Mouse (Mus musculus) limb, embryonic 11.5 days (tissue): ENCODE data around the gene Fam228b. TPM values are rescaled to one million over a fixed set of nuclear protein-coding genes. Genes with fewer than 3 reads are reported as not detected.
"Not testable (repeated sequence)": the region's sequence is repeated elsewhere in the genome, so short reads cannot be mapped to it uniquely, and the experiment has no call there.

ENCODE experiments used
- ATAC-seq: fragments of 200-750 bp; cut with Nextera tagmentation; 2 replicates; pipeline ENCODE4 v1.8.0; 2017; ENCODE audit warnings: low read depth; ENCODE audit not compliant: insufficient number of reproducible peaks, low FRiP score, low TSS enrichment
- DNase-seq: peaks from one replicate; pipeline ENCODE4 v3.0.0-alpha.2; 2015; ENCODE audit warnings: low spot score
- H3K27ac ChIP-seq: fragments of 300-500 bp; sonication (generic); replicated peaks from 2 replicates; pipeline ENCODE4 v1.5.1; 2014; ENCODE audit warnings: low read depth, mild to moderate bottlenecking, low read length
- H3K27me3 ChIP-seq: fragments of 300-500 bp; sonication (generic); 2 replicates; pipeline ENCODE4 v1.6.1; 2014; ENCODE audit warnings: mild to moderate bottlenecking, low read length, mixed read lengths; ENCODE audit not compliant: control insufficient read depth, insufficient read depth
- H3K36me3 ChIP-seq: fragments of 300-500 bp; sonication (generic); 2 replicates; pipeline ENCODE4 v1.6.1; 2014; ENCODE audit warnings: mild to moderate bottlenecking, low read length, moderate library complexity, mixed read lengths; ENCODE audit not compliant: control insufficient read depth, insufficient read depth
- H3K4me1 ChIP-seq: fragments of 300-500 bp; sonication (generic); 2 replicates; pipeline ENCODE4 v1.6.1; 2014; ENCODE audit warnings: low read length, mixed read lengths; ENCODE audit not compliant: control insufficient read depth, insufficient read depth
- H3K4me2 ChIP-seq: fragments of 300-500 bp; sonication (generic); 2 replicates; pipeline ENCODE4 v1.6.1; 2014; ENCODE audit warnings: low read depth, mild to moderate bottlenecking, moderate library complexity; ENCODE audit not compliant: severe bottlenecking
- H3K4me3 ChIP-seq: fragments of 300-500 bp; sonication (generic); 2 replicates; pipeline ENCODE4 v1.5.1; 2014; ENCODE audit warnings: low read depth, low read length
- H3K9ac ChIP-seq: fragments of 300-500 bp; sonication (generic); 2 replicates; pipeline ENCODE4 v1.6.1; 2014; ENCODE audit warnings: mild to moderate bottlenecking, low read length
- H3K9me3 ChIP-seq: fragments of 300-500 bp; sonication (generic); 2 replicates; pipeline ENCODE4 v1.6.1; 2016; ENCODE audit warnings: low read length; ENCODE audit not compliant: control insufficient read depth
- WGBS: fragments of 180-500 bp; shearing (Covaris S2); extraction: QIAGEN DNeasy Blood & Tissue Kit; methylation state at CpG from one replicate; pipeline ENCODE4 v1.1.7; 2014; 5-methylcytosine and 5-hydroxymethylcytosine counted together
- polyA plus RNA-seq: library from polyadenylated mRNA; unstranded; fragments of >200 nt; fragmentation: Nextera tagmentation; extraction: Ambion mirVana; gene quantifications from 2 replicates; pipeline ENCODE4 v1.2.1, GENCODE M21; 2014

The Fam228b gene
- polyA plus RNA-seq, 1 experiment from 2014 or later: 4.3 TPM

- H3K36me3 ChIP-seq: peaks cover 4% of the 10 kb centered on the region
- WGBS: 71% methylated on average over 8 of the region's 8 CpGs
- ATAC-seq: no peak
Observed at GRCm38 (mm10) chr12:4708881-4709604, 60.0 kb downstream of the Fam228b start.

DNA sequence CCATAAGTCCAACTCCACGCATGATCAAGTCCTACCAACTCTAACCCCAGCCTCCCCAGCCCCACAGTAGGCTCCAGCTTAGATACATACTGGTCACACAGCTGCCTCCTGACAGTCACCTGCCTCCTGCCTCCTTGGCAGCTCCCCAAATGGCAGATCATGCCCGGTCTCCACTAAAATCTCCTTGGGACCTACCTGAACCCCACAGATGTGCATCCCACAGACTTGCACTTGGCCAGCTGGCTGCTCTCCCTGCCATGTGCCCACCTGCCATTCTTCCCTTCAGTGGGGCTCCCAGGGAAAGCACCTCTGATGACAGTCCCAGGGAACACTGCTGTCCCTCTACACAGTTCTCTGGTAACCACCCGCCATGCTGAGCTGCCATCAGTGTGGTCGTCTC is 60.8 kb downstream of the Fam228b start:
- H3K4me1 ChIP-seq: no peaks in the 10 kb centered on the region
- ATAC-seq: no peak
- H3K27ac ChIP-seq: no peak overlapping the region
- no peak overlapping the region for H3K4me2 ChIP-seq
- no peak for DNase-seq
- no peaks in the 10 kb centered on the region for H3K27me3 ChIP-seq
- peaks cover 4% of the 10 kb centered on the region for H3K36me3 ChIP-seq
- no peaks in the 10 kb centered on the region for H3K9me3 ChIP-seq
- 79% methylated on average over 4 of the region's 4 CpGs for WGBS
- no peak overlapping the region for H3K4me3 ChIP-seq
- no peak overlapping the region for H3K9ac ChIP-seq

More at GRCm38 (mm10) chr12:4708881-4709604, 60.0 kb downstream of the Fam228b start:
- H3K4me3 ChIP-seq: no peak overlapping the region
- H3K4me2 ChIP-seq: no peak overlapping the region
- no peaks in the 10 kb centered on the region for H3K27me3 ChIP-seq
- no peak for DNase-seq
- H3K9ac ChIP-seq: no peak overlapping the region
- H3K9me3 ChIP-seq: no peaks in the 10 kb centered on the region
- H3K27ac ChIP-seq: no peak overlapping the region
- no peaks in the 10 kb centered on the region for H3K4me1 ChIP-seq

DNA sequence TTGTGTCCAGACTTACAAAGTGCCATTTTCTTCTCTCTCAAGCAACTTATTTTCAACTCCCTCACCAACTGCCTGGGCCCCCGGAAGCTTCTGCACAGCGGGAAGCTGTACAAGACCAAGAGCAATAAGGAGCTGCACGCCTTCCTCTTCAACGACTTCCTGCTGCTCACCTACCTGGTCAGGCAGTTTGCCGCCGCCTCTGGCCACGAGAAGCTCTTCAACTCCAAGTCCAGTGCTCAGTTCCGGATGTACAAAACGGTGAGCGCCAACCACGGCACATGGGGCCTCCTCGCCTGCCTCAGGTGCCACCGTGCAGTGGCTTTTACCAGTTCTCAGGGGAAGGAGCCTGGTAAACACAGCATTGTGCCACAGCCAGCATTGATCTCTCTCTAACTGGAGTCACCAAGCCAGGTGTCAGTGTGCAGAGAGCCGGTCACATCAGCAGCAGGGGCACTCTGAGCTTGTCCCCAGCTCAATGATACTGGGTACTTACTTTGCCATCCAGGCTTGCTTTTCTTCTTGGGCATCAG is 61.5 kb downstream of the Fam228b start:
- Histone ChIP-seq H3K4me2 (no peak overlapping the region), H3K27ac (no peak overlapping the region), H3K4me1 (no peaks in the 10 kb centered on the region), H3K4me3 (no peak overlapping the region), H3K9me3 (no peaks in the 10 kb centered on the region), H3K9ac (no peak overlapping the region), H3K36me3 (peaks cover 4% of the 10 kb centered on the region), H3K27me3 (no peaks in the 10 kb centered on the region)
- 87% methylated on average over 14 of the region's 14 CpGs for WGBS
- DNase-seq (no peak), ATAC-seq (no peak)

- Histone ChIP-seq H3K4me3 (no peak overlapping the region), H3K4me1 (no peaks in the 10 kb centered on the region), H3K9ac (no peak overlapping the region), H3K36me3 (peaks cover 4% of the 10 kb centered on the region), H3K4me2 (no peak overlapping the region), H3K9me3 (no peaks in the 10 kb centered on the region), H3K27me3 (no peaks in the 10 kb centered on the region), H3K27ac (no peak overlapping the region)
- 87% methylated on average over 10 of the region's 10 CpGs for WGBS
- DNase-seq (no peak), ATAC-seq (no peak)
Observed at GRCm38 (mm10) chr12:4706901-4707300, 62.2 kb downstream of the Fam228b start.

- Histone ChIP-seq H3K9me3 (no peaks in the 10 kb centered on the region), H3K9ac (no peak overlapping the region), H3K4me1 (no peaks in the 10 kb centered on the region), H3K36me3 (peaks cover 4% of the 10 kb centered on the region), H3K4me3 (no peak overlapping the region), H3K27me3 (no peaks in the 10 kb centered on the region), H3K4me2 (no peak overlapping the region), H3K27ac (no peak overlapping the region)
- ATAC-seq (no peak), DNase-seq (no peak)
- WGBS: 88% methylated on average over 5 of the region's 5 CpGs
Observed at GRCm38 (mm10) chr12:4706175-4706574, 62.9 kb downstream of the Fam228b start.

DNA sequence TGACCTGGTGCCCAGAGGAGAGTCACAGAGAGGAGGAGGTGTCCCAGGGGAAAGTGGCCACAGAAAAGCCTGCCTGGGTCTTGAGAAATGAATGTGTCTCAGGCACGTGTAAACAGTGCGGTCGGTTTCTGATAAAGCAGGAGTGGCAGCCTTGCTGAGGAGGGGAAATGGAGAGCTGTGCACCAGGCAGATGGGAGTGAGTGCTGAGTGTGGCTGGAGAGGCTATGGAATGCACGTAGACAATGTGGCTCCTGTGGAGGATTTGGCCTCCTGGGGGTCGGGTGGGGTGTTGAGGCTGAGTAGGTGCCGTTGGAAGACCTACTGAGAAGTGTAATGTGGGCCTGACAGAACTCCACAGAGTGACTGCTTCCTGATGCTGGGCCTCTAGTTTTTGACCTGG is 63.4 kb downstream of the Fam228b start:
- H3K27ac ChIP-seq, H3K4me1 ChIP-seq, H3K36me3 ChIP-seq, H3K9ac ChIP-seq, ATAC-seq, H3K9me3 ChIP-seq, H3K27me3 ChIP-seq, H3K4me2 ChIP-seq, H3K4me3 ChIP-seq, DNase-seq: not testable (repeated sequence)
- WGBS: 75% methylated on average over 6 of the region's 6 CpGs

DNA sequence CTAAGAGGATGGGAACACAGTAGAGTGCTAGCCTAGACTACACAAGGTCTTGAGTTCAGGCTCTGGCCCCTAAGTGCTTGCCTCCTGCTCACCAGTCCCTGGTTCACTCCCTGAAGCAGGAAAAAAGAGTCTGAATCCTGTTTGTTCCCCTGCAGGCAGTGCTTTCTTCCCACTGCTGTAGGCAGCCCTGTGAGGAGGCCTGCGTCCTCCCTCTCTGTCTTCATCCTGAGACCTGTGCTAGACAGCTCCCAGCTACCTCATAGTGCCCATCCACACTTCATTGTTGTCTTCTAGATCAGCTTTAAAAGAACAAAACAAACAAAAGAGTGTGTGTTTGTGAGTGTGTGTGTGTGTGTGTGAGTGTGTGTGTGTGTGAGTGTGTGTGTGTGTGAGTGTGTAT is 74.5 kb downstream of the Fam228b start:
- no peak overlapping the region for H3K27ac ChIP-seq
- no peaks in the 10 kb centered on the region for H3K9me3 ChIP-seq
- no peaks in the 10 kb centered on the region for H3K27me3 ChIP-seq
- no peak overlapping the region for H3K9ac ChIP-seq
- no peak overlapping the region for H3K4me3 ChIP-seq
- 80% methylated on average over 1 of the region's 1 CpGs for WGBS
- H3K4me1 ChIP-seq: no peaks in the 10 kb centered on the region
- DNase-seq: no peak
- no peak for ATAC-seq
- H3K4me2 ChIP-seq: no peak overlapping the region
- H3K36me3 ChIP-seq: no peaks in the 10 kb centered on the region

DNA sequence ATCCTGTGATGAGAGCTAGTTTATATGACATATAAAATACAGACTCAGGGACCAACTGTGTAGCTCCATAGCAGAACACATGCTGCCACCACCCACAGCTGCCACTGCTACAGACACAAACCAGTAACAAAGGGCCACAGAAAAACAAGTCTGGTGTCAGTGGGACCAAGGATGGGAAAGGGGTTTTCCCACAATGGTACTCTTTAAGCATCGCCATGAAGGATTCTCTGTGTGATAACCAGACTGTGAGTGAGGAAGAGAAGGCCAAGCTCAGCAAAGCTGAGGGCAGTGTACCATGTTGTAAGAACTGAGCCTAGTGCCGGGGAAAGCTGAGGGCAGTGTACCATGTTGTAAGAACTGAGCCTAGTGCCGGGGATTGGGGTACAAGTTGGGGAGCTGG is 77.9 kb downstream of the Fam228b start:
- WGBS: 91% methylated on average over 3 of the region's 3 CpGs

More for the DNA sequence above, 77.9 kb downstream of the Fam228b start:
- Histone ChIP-seq H3K36me3 (no peaks in the 10 kb centered on the region), H3K4me2 (no peak overlapping the region), H3K4me1 (no peaks in the 10 kb centered on the region), H3K9me3 (no peaks in the 10 kb centered on the region), H3K4me3 (no peak overlapping the region), H3K27me3 (no peaks in the 10 kb centered on the region), H3K27ac (no peak overlapping the region), H3K9ac (no peak overlapping the region)
- ATAC-seq (no peak), DNase-seq (no peak)
